Mouse (Mus musculus): Measurements from ENCODE around the gene Mtm1.
"Not testable (repeated sequence)": the region's sequence is repeated elsewhere in the genome, so short reads cannot be mapped to it uniquely, and the experiment has no call there.

The Mtm1 gene

DNA sequence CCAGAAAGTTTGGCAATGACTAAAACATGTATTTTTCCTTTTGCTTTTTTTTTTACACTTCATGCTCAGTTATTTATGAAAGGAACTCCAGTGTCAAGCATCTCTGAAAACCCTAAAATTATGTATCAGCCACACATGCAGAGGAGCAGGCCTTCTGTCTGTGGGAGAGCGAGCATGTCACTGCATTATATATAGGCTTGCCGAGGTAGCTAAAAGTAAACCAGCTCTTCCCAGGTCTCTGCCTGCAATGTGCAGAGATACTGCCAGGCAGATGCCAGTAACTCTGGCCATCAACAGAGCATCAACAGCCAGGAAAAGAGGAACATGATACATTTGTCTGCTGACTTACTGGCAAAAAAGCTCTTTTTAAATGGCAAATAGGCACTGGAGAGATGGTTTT is 83.6 kb downstream of the Mtm1 start:
- no peak for DNase-seq

DNA sequence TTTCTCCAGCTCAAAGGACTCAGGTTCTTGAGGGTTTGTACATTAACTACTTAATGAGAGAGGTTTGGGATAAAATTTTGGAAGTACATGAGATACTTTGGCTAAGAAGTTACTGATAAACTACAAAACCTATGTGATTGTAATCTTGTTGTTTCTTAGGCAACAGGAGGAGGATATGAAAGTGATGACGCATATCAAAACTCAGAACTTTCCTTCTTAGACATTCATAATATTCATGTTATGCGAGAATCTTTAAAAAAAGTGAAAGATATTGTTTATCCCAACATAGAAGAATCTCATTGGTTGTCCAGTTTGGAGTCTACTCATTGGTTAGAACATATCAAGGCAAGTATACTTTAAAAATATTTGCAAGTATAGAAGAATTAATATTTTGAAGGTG is 85.4 kb downstream of the Mtm1 start:
- DNase-seq = no peak

DNA sequence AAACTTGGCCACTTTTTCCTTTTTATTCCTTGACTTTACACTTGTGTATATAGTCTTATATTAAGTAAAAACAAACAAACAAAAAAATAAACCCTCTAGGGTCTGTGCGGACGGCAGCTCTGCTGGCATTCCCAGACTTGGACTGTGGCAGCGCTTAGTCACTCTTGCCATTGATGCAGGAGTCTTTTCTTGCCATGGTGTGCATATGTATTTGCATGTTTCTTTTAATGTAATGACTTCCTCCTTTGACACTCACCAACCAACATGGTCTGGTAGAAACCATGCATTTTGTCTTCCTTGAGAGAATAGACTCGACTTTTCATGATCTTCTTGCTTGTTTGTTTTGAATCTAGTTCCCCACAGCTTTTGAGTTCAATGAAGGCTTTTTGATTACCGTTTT is 91.6 kb downstream of the Mtm1 start:
- DNase-seq = no peak

DNA sequence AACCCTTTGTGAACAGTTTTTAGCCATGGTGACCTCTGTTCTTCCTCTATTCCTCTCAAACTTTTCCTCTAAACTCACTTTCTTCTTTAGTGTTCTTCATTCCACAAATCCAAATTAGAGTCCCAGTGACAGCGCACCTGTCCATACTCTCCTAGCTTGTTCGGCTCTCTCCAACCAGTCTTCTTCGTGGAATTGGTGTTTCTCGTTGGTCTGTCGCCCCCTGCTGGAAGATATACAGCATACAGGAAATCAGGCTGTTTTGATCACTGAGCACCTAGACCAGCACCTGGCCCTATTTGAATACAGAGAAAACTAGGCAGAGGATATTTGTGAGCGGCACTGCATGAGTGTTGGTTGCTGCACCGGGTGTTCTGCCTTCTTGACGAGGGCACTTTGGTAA is 100.7 kb downstream of the Mtm1 start:
- DNase-seq = peak; percentile 20 to 36

DNA sequence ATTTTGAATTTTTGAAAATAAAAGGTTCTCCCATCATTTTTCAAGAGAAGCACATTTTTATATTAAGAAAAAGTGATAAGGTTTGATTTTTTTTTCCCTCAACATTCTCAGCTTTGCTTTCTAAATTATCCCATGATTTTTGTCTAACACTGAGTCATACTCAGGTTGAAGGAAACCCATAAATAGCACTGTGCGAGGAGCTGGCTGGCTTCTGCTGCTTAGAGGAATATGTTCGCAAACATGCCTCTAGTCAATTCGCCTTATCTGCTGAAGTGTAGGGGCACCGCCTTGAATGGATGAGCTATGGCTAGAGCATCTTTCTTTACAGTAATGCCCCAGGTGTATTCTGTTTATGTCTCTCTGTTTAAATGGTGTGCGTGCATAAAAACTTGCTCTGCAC is 103.8 kb downstream of the Mtm1 start:
- no peak for DNase-seq

GRCm38 (mm10) chrX:71352033-71352432 is 141.5 kb downstream of the Mtm1 start:
- no peak for DNase-seq

DNA sequence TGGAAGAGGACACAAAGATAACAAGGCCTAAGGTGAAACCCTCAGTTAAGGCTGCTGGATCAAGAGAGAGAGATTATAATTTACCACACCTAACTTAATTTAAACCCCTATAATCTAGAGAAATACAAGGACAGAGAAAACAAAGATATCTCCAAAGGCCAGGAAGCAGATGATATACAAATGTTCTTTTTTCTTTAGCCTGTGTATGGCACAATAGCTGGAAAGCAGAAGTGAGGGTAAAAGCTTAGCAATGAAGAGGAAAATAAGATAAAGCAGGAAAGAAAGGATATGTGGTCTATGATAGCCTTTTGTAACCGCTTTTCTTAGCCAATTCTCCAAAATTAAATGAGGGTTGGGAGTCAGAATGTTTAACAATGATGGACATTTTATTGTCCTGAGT is 144.8 kb downstream of the Mtm1 start:
- DNase-seq = no peak

GRCm38 (mm10) chrX:71361793-71362192 is 151.2 kb downstream of the Mtm1 start:
- DNase-seq = not testable (repeated sequence)

DNA sequence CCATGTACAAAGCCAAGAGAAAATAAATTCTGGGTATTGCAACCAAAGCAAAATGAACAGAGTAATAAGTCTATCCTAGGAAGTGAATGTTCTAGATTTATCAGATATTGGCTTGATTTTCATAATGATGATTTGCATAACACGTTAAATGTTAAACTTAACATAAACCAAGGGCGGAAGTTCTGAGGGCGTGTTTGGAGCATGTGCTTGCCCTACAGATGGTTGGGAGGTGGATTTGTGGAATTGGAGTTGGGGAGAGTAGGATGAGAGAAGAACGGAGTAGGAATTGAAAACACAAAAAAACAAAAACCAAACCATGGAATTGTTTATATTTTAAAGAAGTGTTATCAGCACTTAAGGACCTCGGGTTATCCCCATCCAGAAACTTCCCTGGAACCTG is 153.5 kb downstream of the Mtm1 start:
- DNase-seq = no peak

GRCm38 (mm10) chrX:71364554-71364991 is 154.0 kb downstream of the Mtm1 start, which contains the start of gene Mtmr1:
Gene Mtmr1, plus strand, starts transcription at chrX:71364760.
- peak; percentile 85 to 89 for DNase-seq

- peak in 1 of 2 experiments; percentile 43 for DNase-seq
Observed at GRCm38 (mm10) chrX:71365011-71365410, 154.4 kb downstream of the Mtm1 start.
